Mouse (Mus musculus) brain, embryonic 14.5 days (tissue): ENCODE results near the gene Twnk. TPM values are rescaled to one million over a fixed set of nuclear protein-coding genes. Genes with fewer than 3 reads are reported as not detected.

Experiments
- DNase-seq: peaks from one replicate; pipeline ENCODE4 v3.0.0-alpha.2; 2011; ENCODE audit warnings: low read depth
- CTCF ChIP-seq: fragments of 200-500 bp; IDR thresholded peaks from 2 replicates; pipeline ENCODE4 v1.5.1; 2012; ENCODE audit warnings: inconsistent platforms, mild to moderate bottlenecking, moderate library complexity, borderline replicate concordance; ENCODE audit not compliant: insufficient read depth, insufficient read length; ENCODE audit errors: extremely low read depth
- POLR2A ChIP-seq: fragments of 200-500 bp; IDR thresholded peaks from 2 replicates; pipeline ENCODE4 v1.6.1; 2012; ENCODE audit warnings: mild to moderate bottlenecking, inconsistent platforms, borderline replicate concordance; ENCODE audit not compliant: poor library complexity, insufficient read depth, insufficient read length, severe bottlenecking; ENCODE audit errors: extremely low read depth
- polyA plus RNA-seq: library from polyadenylated mRNA; depleted of rRNA; stranded (reverse); fragments of >200 nt; gene quantifications from 2 replicates; pipeline ENCODE4 v1.2.3, GENCODE M21; 2012

Twnk gene
- polyA plus RNA-seq, 1 experiment: 16.5 TPM

DNA sequence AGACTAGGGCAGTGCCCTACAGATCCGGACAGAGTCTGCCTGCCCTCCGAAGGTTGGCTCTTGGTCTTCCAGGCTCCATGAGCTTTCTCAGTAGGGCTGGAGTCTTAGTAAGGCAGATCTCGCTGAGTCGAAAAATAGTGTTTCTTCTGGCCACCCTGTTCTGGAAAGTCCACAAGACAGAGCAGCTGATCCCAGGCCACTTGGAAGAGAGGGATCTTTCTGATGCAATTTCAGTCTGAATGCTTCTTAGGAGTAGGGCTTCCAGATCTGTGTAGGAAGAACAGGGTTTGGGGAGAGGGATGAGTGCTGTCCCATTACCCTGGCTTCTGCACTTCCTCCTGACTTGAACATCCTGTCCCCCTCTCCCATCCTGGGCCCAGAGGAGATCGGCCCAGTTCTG, 40.2 kb downstream of the Twnk start, which contains the start of gene Pdzd7:
Gene Pdzd7, minus strand, starts transcription at position 67 of the 400 bp plus-strand sequence.
- no peak for DNase-seq
- TF ChIP-seq POLR2A (no peak), CTCF (no peak)

DNA sequence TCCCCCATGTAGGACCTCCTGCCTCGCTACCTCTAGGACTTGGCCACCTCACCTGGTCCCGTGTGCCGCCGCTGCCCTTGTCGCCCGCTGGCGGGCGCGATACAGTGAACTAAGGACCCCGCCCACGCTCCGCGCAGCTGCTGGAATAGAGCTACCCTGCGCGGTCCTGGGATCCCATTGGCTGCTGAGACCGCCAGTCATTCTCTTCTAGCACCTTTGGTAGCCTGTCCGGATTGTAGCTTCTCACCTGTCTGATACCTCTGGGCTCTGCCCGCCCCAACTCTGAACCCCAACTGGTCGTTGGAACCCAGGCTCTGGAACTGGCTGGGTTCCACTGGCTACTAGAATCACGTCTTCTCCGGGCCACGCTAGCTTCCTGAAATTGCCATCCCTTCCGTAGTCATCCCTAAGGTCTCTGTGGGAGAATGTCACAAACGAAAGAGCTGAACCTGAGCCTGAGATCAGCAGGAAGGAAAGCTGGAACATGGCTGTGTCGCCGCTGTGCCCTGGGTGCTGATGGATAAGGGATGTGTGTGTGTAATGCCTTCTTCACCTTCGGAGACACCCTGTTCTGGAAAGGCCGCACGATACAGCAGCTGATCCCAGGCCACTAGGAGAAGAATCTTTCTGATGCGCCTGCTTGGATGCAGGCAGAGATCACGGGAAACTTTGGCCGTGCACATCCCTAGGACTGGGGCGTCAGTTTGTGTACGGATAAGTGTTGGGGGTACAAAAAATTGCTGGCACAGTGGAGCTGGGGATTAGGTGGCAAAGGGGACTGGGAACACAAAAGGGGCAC, 41.3 kb downstream of the Twnk start:
- DNase-seq: peak; percentile 93
- TF ChIP-seq POLR2A: no peak
- no peak for TF ChIP-seq CTCF

DNA sequence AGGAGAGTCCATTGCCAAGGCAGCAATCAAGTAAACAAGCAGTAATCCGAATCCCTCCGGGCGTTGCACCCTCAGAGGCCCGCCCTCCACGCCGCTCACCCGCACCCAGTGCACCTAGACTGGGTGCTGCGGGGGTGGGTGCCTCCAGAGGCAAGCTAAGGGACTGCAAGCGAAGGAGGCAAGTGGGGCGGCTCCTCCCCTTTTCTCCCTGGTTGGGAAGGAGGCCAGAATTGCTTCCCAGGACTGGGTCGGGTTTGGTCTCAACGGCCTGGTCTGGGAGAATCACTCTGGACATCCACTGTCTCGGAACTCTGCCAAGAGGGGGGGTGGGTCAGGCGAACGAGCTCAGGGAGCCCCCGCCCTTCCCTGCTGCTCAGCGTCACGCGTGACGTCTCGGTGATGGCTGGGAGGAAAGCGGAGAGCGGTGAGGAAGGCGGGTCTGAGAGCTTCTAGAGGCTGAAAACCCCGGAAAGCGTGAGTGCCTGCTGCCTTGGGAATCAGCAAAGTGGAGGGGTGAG, 42.0 kb downstream of the Twnk start, which contains the start of gene Sfxn3:
Gene Sfxn3, plus strand, starts transcription at position 87 of the 518 bp plus-strand sequence.
- peak; percentile 95 for DNase-seq
- TF ChIP-seq POLR2A: peak; percentile 50; the same call in 1 of the 2 replicates
- peak; percentile 72 for TF ChIP-seq CTCF

DNA sequence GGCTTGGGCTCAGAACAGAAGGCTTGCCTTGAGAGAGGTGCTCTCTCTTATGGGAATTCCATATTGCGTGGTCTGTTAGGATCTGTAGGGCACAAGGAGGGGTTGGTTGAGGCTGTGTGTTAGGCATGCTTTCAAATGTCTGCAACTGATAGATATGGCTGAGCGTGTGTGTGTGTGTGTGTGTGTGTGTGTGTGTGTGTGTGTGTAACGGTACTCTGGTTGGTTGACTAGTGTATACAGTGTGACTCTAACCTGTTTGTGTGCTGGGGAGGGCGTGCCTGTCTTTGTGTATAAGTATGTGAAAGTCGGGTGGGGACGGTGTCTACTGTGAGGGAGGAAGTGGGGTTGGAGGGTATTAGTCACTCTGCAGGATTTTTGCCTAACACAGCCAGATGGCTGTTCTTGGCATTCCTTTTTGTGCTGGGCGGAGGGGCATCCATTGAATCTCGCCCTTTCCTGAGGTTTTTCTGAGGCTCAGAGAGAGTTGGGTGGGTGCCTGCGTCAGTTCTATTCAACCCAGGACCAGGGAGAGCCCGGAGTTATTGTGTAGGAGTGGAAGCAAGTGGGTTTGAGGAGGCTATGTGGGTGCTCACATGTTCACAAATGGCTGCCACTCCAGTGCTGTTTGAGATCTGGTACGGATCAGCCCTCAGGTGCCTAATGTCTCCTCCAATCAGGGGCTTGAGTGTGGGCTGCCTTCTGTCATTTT, 42.6 kb downstream of the Twnk start:
- TF ChIP-seq CTCF (no peak), POLR2A (no peak)
- DNase-seq: peak; percentile 70

DNA sequence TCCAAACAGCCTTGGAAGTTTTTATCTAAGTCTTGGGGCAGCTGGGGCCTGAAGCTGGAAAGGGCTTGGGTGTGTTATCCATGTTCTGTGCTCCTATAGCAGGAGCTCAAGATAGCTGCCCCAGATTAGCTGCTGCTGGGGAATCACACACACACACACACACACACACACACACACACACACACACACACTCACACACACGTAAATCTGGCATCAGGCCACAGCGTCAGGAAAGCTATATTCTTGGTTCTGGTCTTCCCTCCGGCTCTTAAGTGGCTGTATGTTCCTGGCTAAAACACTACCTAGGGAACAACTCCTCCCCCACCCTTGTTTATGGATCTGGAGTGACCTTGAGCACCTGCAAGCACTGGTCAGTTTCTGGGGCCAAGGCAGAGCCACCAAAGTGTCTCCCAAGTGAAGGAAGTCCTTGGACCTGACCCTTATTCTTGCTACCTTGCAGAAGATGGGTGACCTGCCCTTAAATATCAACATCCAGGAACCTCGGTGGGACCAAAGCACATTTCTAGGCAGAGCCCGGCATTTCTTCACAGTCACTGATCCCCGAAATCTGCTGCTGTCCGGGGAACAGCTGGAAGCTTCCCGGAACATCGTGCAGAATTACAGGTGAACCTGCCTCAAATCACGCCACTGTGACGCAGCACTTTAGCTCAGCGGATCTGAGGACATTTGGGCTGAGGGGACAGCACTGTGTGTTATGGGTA, 43.3 kb downstream of the Twnk start:
- no peak for TF ChIP-seq CTCF
- no peak for TF ChIP-seq POLR2A
- no peak for DNase-seq

DNA sequence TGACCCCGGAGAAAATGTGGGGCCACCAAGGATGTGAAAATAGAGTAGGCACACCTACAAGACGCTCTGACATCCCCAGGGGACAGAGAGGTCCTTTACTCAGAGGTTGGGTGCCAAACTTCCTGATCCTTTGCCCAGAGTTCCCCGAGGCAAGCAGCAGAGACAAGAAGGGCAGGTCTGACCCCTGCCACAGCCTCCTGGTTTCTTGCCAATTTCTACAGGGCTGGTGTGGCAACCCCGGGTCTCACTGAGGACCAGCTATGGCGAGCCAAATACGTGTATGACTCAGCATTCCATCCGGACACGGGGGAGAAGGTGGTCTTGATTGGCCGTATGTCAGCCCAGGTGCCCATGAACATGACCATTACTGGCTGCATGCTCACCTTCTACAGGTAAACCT, 44.1 kb downstream of the Twnk start:
- DNase-seq: no peak

DNA sequence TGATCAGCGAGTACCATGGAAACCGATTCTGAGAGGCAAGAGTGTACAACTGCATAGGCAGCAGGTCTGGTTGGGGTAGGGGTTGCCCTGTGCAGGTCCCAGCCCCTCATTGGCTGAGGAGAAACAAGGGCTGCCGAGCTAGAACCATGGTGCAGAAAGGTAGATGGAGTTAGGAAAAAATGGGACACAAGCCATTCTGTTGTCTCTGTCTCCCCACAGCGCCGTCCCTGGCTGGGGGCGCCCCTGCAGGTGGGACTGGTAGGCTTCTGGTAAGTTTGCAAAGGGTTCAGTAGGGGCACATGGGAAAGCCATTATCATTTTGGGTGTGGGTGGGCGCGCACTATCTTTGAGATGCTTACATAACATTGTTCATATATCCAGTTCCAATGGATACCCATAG, 48.0 kb downstream of the Twnk start:
- DNase-seq: no peak
- TF ChIP-seq POLR2A (no peak), CTCF (no peak)

More for the DNA sequence above, 44.1 kb downstream of the Twnk start:
- no peak for TF ChIP-seq POLR2A
- no peak for TF ChIP-seq CTCF

DNA sequence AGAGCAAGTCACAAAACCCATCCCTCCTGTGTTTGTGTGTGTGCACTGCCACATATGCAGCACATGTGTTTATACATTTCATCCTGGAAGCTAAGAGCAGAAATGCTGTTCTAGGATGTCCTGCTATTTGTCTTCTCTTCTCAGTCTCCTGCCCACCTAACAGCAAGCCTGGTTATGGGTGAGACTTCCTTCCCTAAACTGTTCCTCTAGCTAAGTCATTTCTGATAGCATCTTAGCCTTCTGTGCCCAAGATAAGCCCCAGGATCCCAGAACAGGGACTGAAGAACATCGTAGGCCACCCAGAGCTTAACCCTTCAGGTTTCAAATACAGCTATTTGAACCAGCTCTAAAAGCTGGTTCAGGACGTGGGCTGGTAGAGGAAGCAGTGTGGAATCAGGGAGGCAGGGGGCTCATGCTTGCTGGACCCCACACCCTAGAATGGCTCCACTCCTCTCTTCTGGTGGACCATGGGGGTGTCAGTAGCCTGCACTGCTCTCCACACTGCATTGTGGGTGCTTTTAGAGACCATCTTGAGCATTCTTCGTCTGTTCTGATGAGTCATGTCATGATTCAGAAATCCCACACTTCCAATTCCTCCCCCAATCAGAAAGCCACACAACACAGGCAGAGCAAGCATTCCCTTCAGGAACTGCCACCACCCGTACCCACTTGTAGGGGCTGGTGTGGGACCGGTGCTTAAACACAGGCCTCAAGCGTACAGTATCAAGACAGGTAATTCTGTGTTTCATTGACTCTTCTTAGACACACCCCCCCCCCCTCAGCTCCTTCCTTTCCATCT, 49.6 kb downstream of the Twnk start:
- DNase-seq: no peak
- TF ChIP-seq CTCF (no peak), POLR2A (no peak)

DNA sequence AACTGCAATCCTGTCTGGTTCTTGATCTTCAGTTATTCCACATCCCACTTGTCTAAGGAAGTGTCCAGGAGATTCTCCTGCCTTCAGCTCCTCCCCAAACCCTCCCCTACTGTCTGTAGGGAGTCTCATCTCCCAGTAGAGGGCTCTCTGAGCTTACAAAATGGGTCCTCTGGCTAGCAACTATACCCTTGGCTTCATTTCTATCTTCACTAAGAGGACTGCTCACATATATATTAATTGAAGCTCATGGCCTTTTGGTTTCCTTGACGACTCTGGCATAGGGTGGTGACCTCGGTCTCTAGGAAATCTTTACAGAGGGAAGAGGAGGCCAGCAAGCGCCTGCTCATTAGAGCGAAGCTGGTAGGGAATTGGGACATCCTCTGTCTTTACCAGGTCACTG, 50.9 kb downstream of the Twnk start:
- TF ChIP-seq POLR2A (no peak), CTCF (peak; percentile 59; the same call in 1 of the 2 replicates)
- peak; percentile 75 for DNase-seq

DNA sequence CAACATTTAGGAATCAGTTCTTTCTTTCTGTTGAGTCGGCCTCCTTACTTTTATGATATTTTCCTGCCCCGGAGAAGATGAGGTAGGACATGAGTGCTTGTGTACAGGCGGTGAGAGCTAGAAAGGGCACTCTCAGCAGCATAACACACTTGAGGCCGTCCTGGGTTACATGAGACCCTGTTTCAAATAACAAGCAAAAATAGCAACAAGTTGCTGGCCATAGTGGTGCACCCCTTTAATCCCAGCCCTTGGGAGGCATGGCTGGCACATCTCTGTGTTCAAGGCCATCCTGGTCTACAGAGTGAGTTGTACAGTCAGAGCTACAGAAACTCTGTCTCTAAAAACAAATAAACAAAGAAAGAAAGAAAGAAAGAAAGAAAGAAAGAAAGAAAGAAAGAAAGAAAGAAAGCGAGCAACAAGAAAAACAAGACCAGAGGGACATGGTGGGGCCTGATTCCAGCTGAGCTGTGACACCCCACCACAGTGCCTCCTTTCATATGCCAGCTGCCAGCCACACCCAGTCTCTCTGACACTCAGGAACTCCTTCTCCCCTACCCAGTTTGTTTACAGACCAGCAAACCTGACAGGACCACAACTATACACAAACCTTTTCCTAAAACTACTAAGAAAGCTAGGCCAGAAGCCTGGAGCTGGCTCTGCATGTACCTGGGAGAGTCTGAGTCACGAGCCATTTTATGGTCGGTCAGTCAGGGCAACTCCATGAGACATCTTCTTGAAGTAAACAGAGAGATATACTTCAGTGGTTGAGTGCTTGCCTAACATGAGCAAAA, 51.6 kb downstream of the Twnk start:
- DNase-seq: no peak
- no peak for TF ChIP-seq CTCF
- no peak for TF ChIP-seq POLR2A

DNA sequence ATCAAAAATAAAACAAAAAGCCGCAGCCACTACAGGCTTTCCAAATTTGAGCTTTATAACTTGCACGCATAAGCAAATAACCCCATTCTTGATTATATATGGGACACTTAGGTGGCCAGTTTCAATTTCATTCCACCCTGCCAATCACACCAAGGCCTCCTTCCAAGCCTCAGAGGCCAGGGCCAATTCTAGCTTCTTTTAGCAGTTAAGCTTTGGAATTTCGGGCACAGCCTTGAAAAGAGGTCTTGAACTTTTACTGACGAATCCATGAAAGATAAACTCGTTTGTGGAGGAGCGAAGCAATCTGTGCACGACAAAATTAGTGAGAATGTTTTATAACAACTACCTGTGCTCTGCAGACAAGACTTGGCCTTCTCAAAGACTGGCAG, 52.3 kb downstream of the Twnk start:
- TF ChIP-seq POLR2A: no peak
- no peak for TF ChIP-seq CTCF

More for the DNA sequence above, 52.3 kb downstream of the Twnk start:
- no peak for DNase-seq
